Comparison of ENCODE assay signal across 21 mouse cellular contexts in the genomic region with DNA sequence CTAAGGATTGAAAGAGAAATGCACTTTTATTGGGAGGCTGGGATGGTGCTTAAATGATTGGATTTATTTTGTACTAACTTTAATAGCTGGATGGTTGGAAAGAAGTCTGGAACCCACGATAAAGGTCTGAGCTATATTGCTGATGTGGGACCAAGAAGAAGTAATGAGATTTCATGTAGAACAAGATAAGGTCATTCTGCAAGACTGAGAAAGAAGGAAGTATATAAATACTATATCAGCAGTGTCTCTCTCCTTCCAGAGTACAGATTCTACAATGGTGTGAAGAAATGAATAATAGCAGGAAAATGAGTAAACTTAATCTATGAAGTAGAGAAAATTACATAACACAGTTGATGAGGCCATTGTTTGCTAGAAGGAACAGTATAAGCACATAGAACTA. TPM values are rescaled to one million over a fixed set of nuclear protein-coding genes. Genes with fewer than 3 reads are reported as not detected.
A peak's percentile ranks its signal among the peaks of the same experiment; 100 is the strongest.
DNase-seq lines count a peak whose midpoint lies in the region; ATAC-seq and TF ChIP-seq lines count a peak whose summit lies in the region.
"Had no signal": no experiment of that assay in that cellular context is flagged by ENCODE, and none has a peak within 500 bp of the region (broad histone marks: within the 10 kb centered on the region; RNA-seq: fewer than 3 reads in every experiment).

No protein-coding gene starts in this region.

- TF ChIP-seq CTCF in gastrocnemius, adult 2 months (IDR thresholded peaks at IDR 0.05) = no peak

- 97% methylated on average over 1 of the region's 1 CpGs for WGBS in kidney, embryonic 15.5 days
- 95% methylated on average over 1 of the region's 1 CpGs for WGBS in midbrain, embryonic 12.5 days
- WGBS in midbrain, embryonic 11.5 days = 91% methylated on average over 1 of the region's 1 CpGs
- WGBS in liver, embryonic 16.5 days (ENCODE audit: insufficient replicate concordance) = 83% methylated on average over 1 of the region's 1 CpGs

- H3K4me2 ChIP-seq in kidney, embryonic 15.5 days = 0 out of 2 replicates have a peak overlapping the region, but pooled peaks have one; percentile 61
- H3K4me2 ChIP-seq in midbrain, embryonic 12.5 days (replicated peaks) = peak overlapping the region; percentile 69; the same call in 1 of the 2 replicates
- H3K4me2 ChIP-seq in midbrain, embryonic 11.5 days = no peak overlapping the region
- peak overlapping the region; percentile 88; the same call in 1 of the 2 replicates for H3K4me2 ChIP-seq in liver, embryonic 16.5 days (ENCODE audit: low read depth, low read length)
- H3K4me2 ChIP-seq: embryonic facial prominence, embryonic 15.5 days had no signal

- no peak overlapping the region for H3K4me3 ChIP-seq in gastrocnemius, adult 2 months
- H3K4me3 ChIP-seq in kidney, embryonic 15.5 days (replicated peaks) = no peak overlapping the region
- no peak overlapping the region for H3K4me3 ChIP-seq in midbrain, embryonic 12.5 days
- H3K4me3 ChIP-seq in midbrain, embryonic 11.5 days (ENCODE audit: low read depth, low read length) = no peak overlapping the region
- H3K4me3 ChIP-seq in liver, embryonic 16.5 days (ENCODE audit: low read depth, low read length) = no peak overlapping the region
- H3K4me3 ChIP-seq: embryonic facial prominence, embryonic 15.5 days; left cerebral cortex, adult 2 months had no signal

- H3K9ac ChIP-seq in kidney, embryonic 15.5 days = no peak overlapping the region
- peak overlapping the region; percentile 31; the same call in 1 of the 2 replicates for H3K9ac ChIP-seq in midbrain, embryonic 12.5 days (replicated peaks)
- no peak overlapping the region for H3K9ac ChIP-seq in midbrain, embryonic 11.5 days (ENCODE audit: low read length)
- no peak overlapping the region for H3K9ac ChIP-seq in liver, embryonic 16.5 days (ENCODE audit: low read depth, low read length)
- H3K9ac ChIP-seq: embryonic facial prominence, embryonic 15.5 days had no signal

- ATAC-seq in kidney, embryonic 15.5 days (replicated peaks; ENCODE audit: low FRiP score) = no peak
- ATAC-seq in midbrain, embryonic 12.5 days (ENCODE audit: low FRiP score, low read depth) = no peak
- ATAC-seq in midbrain, embryonic 11.5 days (ENCODE audit: low FRiP score) = no peak
- ATAC-seq in liver, embryonic 16.5 days (ENCODE audit: low read depth) = no peak

- no peak for DNase-seq in gastrocnemius, adult 2 months
- DNase-seq in gastrocnemius, postnatal 25 days = no peak
- no peak for DNase-seq in kidney, postnatal 10 days
- DNase-seq in midbrain, embryonic 11.5 days (ENCODE audit: low spot score, missing footprints) = no peak
- DNase-seq in layer of hippocampus, adult 9-10 months (ENCODE audit: low spot score) = no peak
- DNase-seq: adrenal gland, postnatal 14 days; cerebellum, adult 9-11 months; gastrocnemius, postnatal 10 days; heart, postnatal 4 days; kidney, adult 11 months; kidney, postnatal 14 days; midbrain, embryonic 14.5 days; right cerebral cortex, postnatal 4 days; thymus, postnatal 14 days had no signal

- no peaks in the 10 kb centered on the region for H3K27me3 ChIP-seq in kidney, embryonic 15.5 days
- no peaks in the 10 kb centered on the region for H3K27me3 ChIP-seq in midbrain, embryonic 12.5 days
- no peaks in the 10 kb centered on the region for H3K27me3 ChIP-seq in midbrain, embryonic 11.5 days (ENCODE audit: control insufficient read depth, insufficient read depth, low read length)
- H3K27me3 ChIP-seq in liver, embryonic 16.5 days (ENCODE audit: control insufficient read depth, insufficient read depth, low read depth, low read length) = no peaks in the 10 kb centered on the region
- H3K27me3 ChIP-seq: embryonic facial prominence, embryonic 15.5 days had no signal

- H3K4me1 ChIP-seq in kidney, embryonic 15.5 days = peaks cover 18% of the 10 kb centered on the region
- peaks cover 20% of the 10 kb centered on the region for H3K4me1 ChIP-seq in midbrain, embryonic 12.5 days
- H3K4me1 ChIP-seq in midbrain, embryonic 11.5 days (ENCODE audit: control insufficient read depth, insufficient read depth, low read length) = peaks cover 23% of the 10 kb centered on the region
- H3K4me1 ChIP-seq in liver, embryonic 16.5 days (ENCODE audit: control insufficient read depth, low read depth, low read length) = peaks cover 23% of the 10 kb centered on the region

- intact Hi-C loops in gastrocnemius, adult 2 months (cut with DNase I) = no loop called here

- 0 out of 2 replicates have a peak overlapping the region, but pooled peaks have one; percentile 5 for H3K27ac ChIP-seq in gastrocnemius, adult 2 months
- no peak overlapping the region for H3K27ac ChIP-seq in kidney, embryonic 15.5 days
- H3K27ac ChIP-seq in midbrain, embryonic 12.5 days (replicated peaks) = no peak overlapping the region
- H3K27ac ChIP-seq in midbrain, embryonic 11.5 days (ENCODE audit: low read depth, low read length) = no peak overlapping the region
- H3K27ac ChIP-seq in liver, embryonic 16.5 days (ENCODE audit: low read length) = no peak overlapping the region
- H3K27ac ChIP-seq: embryonic facial prominence, embryonic 15.5 days; left cerebral cortex, adult 2 months; macrophage had no signal

- H3K9me3 ChIP-seq in kidney, embryonic 15.5 days (replicated peaks) = no peaks in the 10 kb centered on the region
- H3K9me3 ChIP-seq in midbrain, embryonic 12.5 days = no peaks in the 10 kb centered on the region
- no peaks in the 10 kb centered on the region for H3K9me3 ChIP-seq in midbrain, embryonic 11.5 days (ENCODE audit: control insufficient read depth, low read length)
- H3K9me3 ChIP-seq in liver, embryonic 16.5 days (replicated peaks; ENCODE audit: control insufficient read depth, low read length) = no peaks in the 10 kb centered on the region
- H3K9me3 ChIP-seq: embryonic facial prominence, embryonic 15.5 days; G1E had no signal

- peaks cover 34% of the 10 kb centered on the region for H3K36me3 ChIP-seq in kidney, embryonic 15.5 days
- peaks cover 22% of the 10 kb centered on the region for H3K36me3 ChIP-seq in midbrain, embryonic 12.5 days
- peaks cover 10% of the 10 kb centered on the region for H3K36me3 ChIP-seq in midbrain, embryonic 11.5 days (ENCODE audit: control insufficient read depth, insufficient read depth, low read length)
- H3K36me3 ChIP-seq in liver, embryonic 16.5 days (ENCODE audit: control insufficient read depth, insufficient read depth) = peaks cover 11% of the 10 kb centered on the region

RNA-seq across cellular contexts. Expression of gene Ccdc34, which starts 2.8 kb away (rescaled TPM):
- 1 to 10 TPM; 2.5 to 3.2 TPM for total RNA-seq in gastrocnemius, adult 2 months (2021)
- 1 to 10 TPM; 3.4 to 3.9 TPM for total RNA-seq in gastrocnemius, postnatal 25 days (2021)
- 47.1 and 49.5 TPM in 2 replicates for polyA plus RNA-seq in kidney, embryonic 15.5 days (2015; fragmentation: Nextera tagmentation; extraction: Ambion mirVana)
- 55.8 and 61.8 TPM in 2 replicates for polyA plus RNA-seq in midbrain, embryonic 12.5 days (2016; fragmentation: Nextera tagmentation; extraction: Ambion mirVana)
- polyA plus RNA-seq in midbrain, embryonic 11.5 days (2014; fragmentation: Nextera tagmentation; extraction: Ambion mirVana) = 59.0 and 67.9 TPM in 2 replicates
- 18.1 and 18.6 TPM in 2 replicates for polyA plus RNA-seq in liver, embryonic 16.5 days (2015; fragmentation: Nextera tagmentation; extraction: Ambion mirVana)
